Mouse (Mus musculus) heart, embryonic 13.5 days (tissue): ENCODE results near the gene Cenpp. TPM values are rescaled to one million over a fixed set of nuclear protein-coding genes. Genes with fewer than 3 reads are reported as not detected.

ENCODE experiments used
- ATAC-seq: fragments of 200-750 bp; cut with Nextera tagmentation; 2 replicates; pipeline ENCODE4 v1.8.0; 2017; ENCODE audit warnings: moderate TSS enrichment; ENCODE audit not compliant: insufficient number of reproducible peaks, low FRiP score, low TSS enrichment; ENCODE audit errors: extremely low read depth
- H3K27ac ChIP-seq: fragments of 300-500 bp; sonication (generic); replicated peaks from 2 replicates; pipeline ENCODE4 v1.5.1; 2015; ENCODE audit warnings: moderate library complexity, mild to moderate bottlenecking, inconsistent platforms
- H3K27me3 ChIP-seq: fragments of 300-500 bp; sonication (generic); replicated peaks from 2 replicates; pipeline ENCODE4 v1.6.1; 2015; ENCODE audit warnings: mild to moderate bottlenecking, inconsistent platforms
- H3K36me3 ChIP-seq: fragments of 300-500 bp; sonication (generic); 2 replicates; pipeline ENCODE4 v1.6.1; 2015; ENCODE audit warnings: mild to moderate bottlenecking, inconsistent platforms
- H3K4me1 ChIP-seq: fragments of 300-500 bp; sonication (generic); 2 replicates; pipeline ENCODE4 v1.6.1; 2015; ENCODE audit warnings: inconsistent platforms
- H3K4me2 ChIP-seq: fragments of 300-500 bp; sonication (generic); 2 replicates; pipeline ENCODE4 v1.6.1; 2015; ENCODE audit warnings: inconsistent platforms, mild to moderate bottlenecking, moderate library complexity
- H3K4me3 ChIP-seq: fragments of 300-500 bp; sonication (generic); 2 replicates; pipeline ENCODE4 v1.5.1; 2015; ENCODE audit warnings: moderate library complexity, mild to moderate bottlenecking, inconsistent platforms
- H3K9ac ChIP-seq: fragments of 300-500 bp; sonication (generic); 2 replicates; pipeline ENCODE4 v1.6.1; 2015; ENCODE audit warnings: inconsistent platforms, mild to moderate bottlenecking, moderate library complexity
- H3K9me3 ChIP-seq: fragments of 300-500 bp; sonication (generic); 2 replicates; pipeline ENCODE4 v1.6.1; 2016; ENCODE audit warnings: inconsistent platforms
- WGBS: fragments of 180-500 bp; shearing (Covaris S2); methylation state at CpG from one replicate; pipeline ENCODE4 v1.1.7; 2015; ENCODE audit warnings: mixed read lengths; 5-methylcytosine and 5-hydroxymethylcytosine counted together
- polyA plus RNA-seq: library from polyadenylated mRNA; unstranded; fragments of >200 nt; fragmentation: Nextera tagmentation; extraction: Ambion mirVana; gene quantifications from 2 replicates; pipeline ENCODE4 v1.2.1, GENCODE M21; 2015

Cenpp gene
- polyA plus RNA-seq, 1 experiment from 2014 or later, result 23.0 TPM

DNA sequence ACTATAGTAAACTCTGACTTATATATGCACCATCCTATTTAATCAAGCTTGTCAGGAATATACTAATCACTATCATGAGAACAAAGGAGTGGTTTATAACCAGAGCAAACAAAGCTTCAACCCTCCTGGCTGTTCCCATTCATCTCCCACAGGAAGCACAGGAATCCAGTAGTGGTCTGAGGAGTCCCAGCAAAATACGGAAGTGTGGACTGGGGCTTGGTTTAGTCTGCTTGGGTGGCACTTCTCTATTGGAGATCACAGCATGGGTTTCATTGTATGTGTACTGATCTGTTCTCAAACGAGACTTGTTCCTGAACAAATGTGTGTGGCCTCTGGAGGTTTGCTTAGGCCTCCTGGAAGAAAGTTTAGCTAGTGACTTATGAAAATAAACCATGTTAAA, 133.8 kb downstream of the Cenpp start:
- no peak for ATAC-seq
- Histone ChIP-seq H3K4me1 (peaks cover 10% of the 10 kb centered on the region; the same call in 1 of the 2 replicates), H3K4me2 (no peak overlapping the region), H3K36me3 (no peaks in the 10 kb centered on the region), H3K27ac (no peak overlapping the region), H3K9me3 (no peaks in the 10 kb centered on the region), H3K4me3 (no peak overlapping the region), H3K27me3 (no peaks in the 10 kb centered on the region), H3K9ac (no peak overlapping the region)
- 44% methylated on average over 2 of the region's 2 CpGs for WGBS

- no peaks in the 10 kb centered on the region for H3K36me3 ChIP-seq
- ATAC-seq, result no peak
- H3K4me1 ChIP-seq, result peaks cover 13% of the 10 kb centered on the region
- no peak overlapping the region for H3K9ac ChIP-seq
- 45% methylated on average over 3 of the region's 3 CpGs for WGBS
- H3K27me3 ChIP-seq, result no peaks in the 10 kb centered on the region
- no peak overlapping the region for H3K4me2 ChIP-seq
- H3K4me3 ChIP-seq, result no peak overlapping the region
- no peak overlapping the region for H3K27ac ChIP-seq
- H3K9me3 ChIP-seq, result no peaks in the 10 kb centered on the region
Measured at GRCm38 (mm10) chr13:49507176-49507575, 145.4 kb downstream of the Cenpp start.

- Histone ChIP-seq H3K27me3 (no peaks in the 10 kb centered on the region), H3K4me1 (peaks cover 13% of the 10 kb centered on the region), H3K9me3 (no peaks in the 10 kb centered on the region), H3K36me3 (no peaks in the 10 kb centered on the region), H3K27ac (no peak overlapping the region), H3K9ac (no peak overlapping the region), H3K4me2 (peak overlapping the region; percentile 18), H3K4me3 (no peak overlapping the region)
- ATAC-seq, result no peak
- 72% methylated on average over 4 of the region's 4 CpGs for WGBS
Measured at GRCm38 (mm10) chr13:49505776-49506175, 146.8 kb downstream of the Cenpp start.

- Histone ChIP-seq H3K4me3 (peak within 1 kb of the TSS; percentile 21; the same call in 1 of the 2 replicates), H3K9me3 (no peaks in the 10 kb centered on the region), H3K27ac (peak within 1 kb of the TSS; percentile 50; the same call in 1 of the 2 replicates), H3K27me3 (no peaks in the 10 kb centered on the region), H3K9ac (no peak within 1 kb of the TSS), H3K36me3 (no peaks in the 10 kb centered on the region), H3K4me1 (peaks cover 13% of the 10 kb centered on the region), H3K4me2 (peak within 1 kb of the TSS; percentile 33)
- no peak for ATAC-seq
- WGBS, result 70% methylated on average over 4 of the region's 4 CpGs
Measured at GRCm38 (mm10) chr13:49504510-49504909, 148.1 kb downstream of the Cenpp start, which contains the start of gene Ecm2. Gene Ecm2, plus strand, starts transcription at chr13:49504810.

- Histone ChIP-seq H3K27ac (peak within 1 kb of the TSS; percentile 70), H3K4me1 (peaks cover 15% of the 10 kb centered on the region), H3K9me3 (no peaks in the 10 kb centered on the region), H3K27me3 (no peaks in the 10 kb centered on the region), H3K4me2 (peak within 1 kb of the TSS; percentile 14; the same call in 1 of the 2 replicates), H3K36me3 (no peaks in the 10 kb centered on the region), H3K4me3 (no peak within 1 kb of the TSS), H3K9ac (no peak within 1 kb of the TSS)
- WGBS, result 38% methylated on average over 6 of the region's 6 CpGs
- no peak for ATAC-seq
Measured at GRCm38 (mm10) chr13:49492376-49493368, 159.9 kb downstream of the Cenpp start, which contains the start of gene Tes3-ps. Gene Tes3-ps, plus strand, starts transcription at chr13:49493318.

DNA sequence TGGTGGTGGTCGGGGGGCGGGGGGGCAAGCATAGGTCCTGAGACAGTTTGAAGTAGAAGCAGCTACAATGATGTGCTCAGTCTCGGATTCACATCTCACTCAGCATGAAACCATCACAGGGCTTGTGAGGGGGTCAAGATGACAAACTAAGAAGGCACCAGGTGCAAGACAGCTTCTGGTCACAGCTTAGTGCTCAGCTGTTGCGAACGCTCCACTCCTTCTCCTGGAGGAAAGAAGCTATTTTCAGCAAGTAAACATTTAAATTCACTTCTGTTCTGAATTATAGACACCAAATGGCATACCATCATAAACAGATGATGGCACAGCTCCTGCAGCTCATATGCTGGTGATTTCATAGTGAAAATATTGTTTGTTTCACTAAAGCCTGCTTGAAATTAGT, 167.2 kb downstream of the Cenpp start:
- Histone ChIP-seq H3K27me3 (no peaks in the 10 kb centered on the region), H3K9ac (no peak overlapping the region), H3K36me3 (no peaks in the 10 kb centered on the region), H3K4me1 (peaks cover 5% of the 10 kb centered on the region), H3K4me2 (no peak overlapping the region), H3K9me3 (no peaks in the 10 kb centered on the region), H3K27ac (no peak overlapping the region), H3K4me3 (no peak overlapping the region)
- WGBS, result 85% methylated on average over 5 of the region's 5 CpGs
- no peak for ATAC-seq

DNA sequence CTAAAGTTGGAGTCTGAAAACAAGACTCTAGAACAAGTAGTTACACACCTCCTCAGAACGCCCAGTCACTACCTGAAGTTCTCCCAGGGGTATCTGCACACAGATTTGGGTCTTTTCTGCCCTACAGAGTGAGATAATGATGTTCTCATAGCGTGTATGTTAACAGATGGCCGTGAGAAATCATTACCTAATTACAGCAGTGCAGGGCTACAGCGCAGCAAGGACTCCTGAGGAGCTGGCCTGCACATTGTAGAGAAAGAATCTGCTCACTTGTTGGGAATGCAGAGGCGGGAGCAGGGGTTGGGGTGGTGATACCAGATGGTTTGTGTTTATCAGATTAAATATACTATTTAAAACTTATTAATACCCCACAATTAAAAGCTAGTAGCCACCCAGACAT, 172.0 kb downstream of the Cenpp start:
- H3K27me3 ChIP-seq, result no peaks in the 10 kb centered on the region
- WGBS, result 57% methylated on average over 5 of the region's 5 CpGs
- H3K4me2 ChIP-seq, result no peak overlapping the region
- 0 out of 2 replicates have a peak overlapping the region, but pooled peaks have one; percentile 45 for H3K9ac ChIP-seq
- peak overlapping the region; percentile 84 for H3K27ac ChIP-seq
- no peaks in the 10 kb centered on the region for H3K9me3 ChIP-seq
- ATAC-seq, result no peak
- no peak overlapping the region for H3K4me3 ChIP-seq
- no peaks in the 10 kb centered on the region for H3K36me3 ChIP-seq
- peaks cover 16% of the 10 kb centered on the region for H3K4me1 ChIP-seq

DNA sequence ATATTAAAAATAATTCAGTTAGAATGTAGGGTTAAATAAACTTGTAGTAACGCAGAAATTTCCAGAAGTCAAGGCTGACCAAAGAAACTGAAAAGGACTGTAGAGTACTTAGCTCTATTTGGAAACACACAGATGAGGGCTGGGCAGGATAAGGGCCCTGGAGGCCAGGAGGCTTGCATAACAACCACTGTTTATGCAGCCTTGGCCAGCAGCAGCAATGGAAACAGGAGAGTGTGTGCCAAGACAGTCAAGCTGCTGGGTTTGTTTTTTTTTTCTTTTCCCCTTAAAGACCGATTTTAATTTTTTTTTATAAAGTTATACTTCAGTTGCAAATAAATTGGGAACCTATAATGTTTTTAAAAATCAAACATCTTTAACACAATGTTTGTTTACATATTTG, 172.5 kb downstream of the Cenpp start:
- H3K27ac ChIP-seq, result no peak overlapping the region
- H3K4me3 ChIP-seq, result no peak overlapping the region
- no peak overlapping the region for H3K4me2 ChIP-seq
- no peaks in the 10 kb centered on the region for H3K9me3 ChIP-seq
- WGBS, result 45% methylated on average over 2 of the region's 2 CpGs
- peaks cover 16% of the 10 kb centered on the region for H3K4me1 ChIP-seq
- no peak; the same call in 1 of the 2 replicates for ATAC-seq
- no peak overlapping the region for H3K9ac ChIP-seq
- H3K27me3 ChIP-seq, result no peaks in the 10 kb centered on the region
- no peaks in the 10 kb centered on the region for H3K36me3 ChIP-seq

DNA sequence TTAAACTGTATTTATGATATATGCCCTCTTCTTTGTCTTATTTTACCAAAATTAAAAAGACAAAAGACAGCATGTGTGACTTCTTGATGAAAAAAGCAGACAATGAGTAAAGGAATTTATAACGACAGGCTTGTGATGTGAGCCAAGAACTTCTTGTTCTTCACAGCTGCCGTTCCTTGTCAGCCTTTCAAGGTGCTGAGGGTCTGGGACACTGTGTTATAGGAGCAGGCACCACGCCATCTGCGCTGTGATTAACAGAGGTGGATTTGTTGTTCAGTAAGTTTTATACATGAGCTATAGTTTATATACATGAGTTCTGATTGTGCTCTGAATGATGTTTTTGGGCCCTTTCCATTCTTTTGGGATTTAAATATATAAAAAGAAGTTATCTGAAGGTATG, 173.2 kb downstream of the Cenpp start:
- no peak overlapping the region for H3K4me2 ChIP-seq
- H3K36me3 ChIP-seq, result no peaks in the 10 kb centered on the region
- peak overlapping the region; percentile 56 for H3K27ac ChIP-seq
- H3K9ac ChIP-seq, result no peak overlapping the region
- no peaks in the 10 kb centered on the region for H3K9me3 ChIP-seq
- peaks cover 16% of the 10 kb centered on the region for H3K4me1 ChIP-seq
- no peak overlapping the region for H3K4me3 ChIP-seq
- ATAC-seq, result no peak
- 79% methylated on average over 4 of the region's 4 CpGs for WGBS
- no peaks in the 10 kb centered on the region for H3K27me3 ChIP-seq

DNA sequence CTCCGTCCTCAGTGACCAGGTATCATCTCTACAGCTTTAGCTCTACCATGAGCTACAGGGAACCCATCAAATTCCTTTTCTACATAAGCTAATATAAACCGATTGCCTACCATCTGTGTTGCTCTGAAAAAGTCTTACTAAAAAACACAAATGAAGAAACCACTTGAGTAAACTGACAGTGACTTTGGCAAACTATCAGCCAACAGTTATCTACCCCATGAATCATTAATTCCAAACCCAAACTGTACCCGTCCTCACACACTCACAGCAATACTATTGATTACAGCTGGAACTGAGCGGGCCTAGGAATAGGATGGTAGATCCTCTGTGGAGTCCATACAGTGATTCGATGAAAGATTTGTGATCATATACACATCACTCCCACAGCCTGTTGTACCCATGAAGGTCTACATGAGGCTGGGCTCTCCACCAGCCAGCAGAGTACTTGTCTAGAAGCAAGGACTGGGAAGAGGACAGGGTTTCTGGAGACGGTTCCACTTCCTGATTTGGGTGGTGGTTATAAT, 173.7 kb downstream of the Cenpp start:
- WGBS, result 82% methylated on average over 6 of the region's 6 CpGs
- no peak overlapping the region for H3K9ac ChIP-seq
- H3K36me3 ChIP-seq, result no peaks in the 10 kb centered on the region
- no peaks in the 10 kb centered on the region for H3K27me3 ChIP-seq
- H3K4me1 ChIP-seq, result peaks cover 16% of the 10 kb centered on the region
- no peaks in the 10 kb centered on the region for H3K9me3 ChIP-seq
- H3K27ac ChIP-seq, result no peak overlapping the region; the same call in 1 of the 2 replicates
- no peak overlapping the region for H3K4me2 ChIP-seq
- no peak for ATAC-seq
- H3K4me3 ChIP-seq, result no peak overlapping the region

- ATAC-seq, result no peak
- H3K4me1 ChIP-seq, result peaks cover 16% of the 10 kb centered on the region
- H3K27ac ChIP-seq, result no peak overlapping the region
- H3K4me3 ChIP-seq, result no peak overlapping the region
- H3K9me3 ChIP-seq, result no peaks in the 10 kb centered on the region
- no peak overlapping the region for H3K9ac ChIP-seq
- no peaks in the 10 kb centered on the region for H3K36me3 ChIP-seq
- H3K27me3 ChIP-seq, result no peaks in the 10 kb centered on the region
- WGBS, result 78% methylated on average over 3 of the region's 3 CpGs
- no peak overlapping the region for H3K4me2 ChIP-seq
Measured at GRCm38 (mm10) chr13:49477887-49478286, 174.7 kb downstream of the Cenpp start.
